ENCODE assay signal across 14 mouse cellular contexts in the genomic region with DNA sequence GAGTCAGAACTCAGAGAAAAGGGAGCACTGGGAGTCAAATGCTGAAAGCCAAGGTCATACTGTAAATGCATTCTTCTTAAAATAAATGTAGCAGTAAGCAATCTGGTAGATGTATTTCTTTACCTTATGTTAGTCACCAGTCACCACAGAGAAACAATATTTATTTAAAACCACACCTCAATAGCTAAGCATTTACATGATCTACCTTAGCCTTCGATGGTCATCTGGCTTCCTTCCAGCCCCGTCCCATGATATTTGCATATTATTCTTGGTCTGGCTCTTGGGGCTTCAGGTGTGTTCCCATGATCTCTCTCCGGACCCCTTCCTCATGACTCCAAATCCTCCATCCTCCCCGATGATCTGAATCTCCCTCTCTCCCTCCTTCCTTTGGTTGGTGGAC.
"Had no signal": no experiment of that assay in that cellular context is flagged by ENCODE, and none has a peak within 500 bp of the region (broad histone marks: within the 10 kb centered on the region; RNA-seq: fewer than 3 reads in every experiment).

No protein-coding gene starts in this region.

- DNase-seq: forebrain, postnatal 0 days; gastrocnemius, postnatal 14 days; gastrocnemius, postnatal 36 days; heart, adult 2 months; heart, postnatal 14 days; heart, postnatal 36 days; kidney, adult 11 months; kidney, adult 2 months; kidney, adult 9 months; kidney, postnatal 14 days; kidney, postnatal 36 days; layer of hippocampus, adult 9-11 months; layer of hippocampus, postnatal 36 days; left cerebral cortex, postnatal 4 days had no signal
